Comparison of ENCODE assay signal across 22 mouse cellular contexts in the genomic region with DNA sequence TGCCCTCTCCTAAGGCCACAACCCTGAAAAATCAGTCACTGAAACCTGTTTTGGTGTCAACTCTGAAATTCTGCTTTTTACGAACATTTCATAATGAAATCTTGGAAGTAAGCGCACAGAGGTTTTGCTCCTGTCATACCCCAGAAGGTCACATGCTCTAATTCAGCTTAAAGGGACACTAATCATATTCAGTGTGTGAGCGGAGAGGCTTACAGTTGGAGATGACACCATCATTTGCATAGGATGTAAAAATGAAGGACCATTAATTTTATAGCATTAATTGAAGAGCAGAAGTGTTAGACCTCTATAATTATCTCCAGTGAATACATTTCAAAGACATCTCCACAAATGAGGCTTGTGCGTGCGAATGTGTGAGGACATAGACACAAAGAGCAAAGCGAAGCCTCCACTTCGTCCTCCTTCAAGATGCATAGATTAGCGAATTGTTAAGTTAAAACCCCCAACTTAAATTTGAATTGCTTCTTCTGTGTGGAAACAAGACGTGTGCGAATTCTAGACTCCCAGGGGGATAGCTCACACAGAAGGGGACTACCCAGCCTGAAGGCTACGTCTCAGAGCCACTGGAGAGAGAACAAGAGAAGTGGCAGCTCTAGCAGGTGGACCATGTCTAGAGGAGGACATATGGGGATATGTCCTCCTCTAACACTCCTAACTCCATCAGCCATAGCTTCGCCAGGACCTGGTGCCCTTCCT.
A peak's percentile ranks its signal among the peaks of the same experiment; 100 is the strongest.
DNase-seq lines count a peak whose midpoint lies in the region; ATAC-seq and TF ChIP-seq lines count a peak whose summit lies in the region.
"Had no signal": no experiment of that assay in that cellular context is flagged by ENCODE, and none has a peak within 500 bp of the region (broad histone marks: within the 10 kb centered on the region; RNA-seq: fewer than 3 reads in every experiment).

No protein-coding gene starts in this region.

- dilution Hi-C loops in CH12.LX (cut with MboI; ENCODE audit: extremely low pct_ligation_motif_present, extremely low pct_unique_long_range_greater_than_20kb, low sequenced_read_pairs) = no loop called here

- peak; percentile 53 for TF ChIP-seq EP300 in CH12.LX (IDR thresholded peaks at IDR 0.05; ENCODE audit: low read length)

- H3K4me2 ChIP-seq in midbrain, embryonic 11.5 days = no peak overlapping the region
- no peak overlapping the region for H3K4me2 ChIP-seq in midbrain, postnatal 0 days (ENCODE audit: low read depth, low read length, poor library complexity, severe bottlenecking)
- peak overlapping the region; percentile 99 for H3K4me2 ChIP-seq in CH12.LX (ENCODE audit: insufficient read depth, low read depth, poor library complexity, severe bottlenecking)
- H3K4me2 ChIP-seq in forebrain, embryonic 15.5 days (replicated peaks) = no peak overlapping the region
- H3K4me2 ChIP-seq: heart, embryonic 13.5 days; hindbrain, embryonic 12.5 days had no signal

- no peaks in the 10 kb centered on the region; the same call in 1 of the 2 replicates for H3K4me1 ChIP-seq in midbrain, embryonic 11.5 days (ENCODE audit: control insufficient read depth, insufficient read depth, low read length)
- H3K4me1 ChIP-seq in midbrain, postnatal 0 days (ENCODE audit: insufficient read depth, low read length) = no peaks in the 10 kb centered on the region
- peaks cover 0 to 28% of the 10 kb centered on the region in 2 experiments; a peak in 3 of 4 replicates for H3K4me1 ChIP-seq in CH12.LX (ENCODE audit: control insufficient read depth in 1 of 2, insufficient read depth in 2 of 2)
- no peaks in the 10 kb centered on the region; the same call in 1 of the 2 replicates for H3K4me1 ChIP-seq in forebrain, embryonic 15.5 days
- H3K4me1 ChIP-seq: heart, embryonic 13.5 days; hindbrain, embryonic 12.5 days had no signal

- no peaks in the 10 kb centered on the region for H3K36me3 ChIP-seq in midbrain, embryonic 11.5 days (ENCODE audit: control insufficient read depth, insufficient read depth, low read length)
- H3K36me3 ChIP-seq in midbrain, postnatal 0 days (ENCODE audit: insufficient read depth, low read length) = no peaks in the 10 kb centered on the region
- H3K36me3 ChIP-seq in CH12.LX (replicated peaks in 1 of 2; ENCODE audit: control insufficient read depth in 1 of 2, insufficient read depth in 1 of 2, low read length in 1 of 2) = no peaks in the 10 kb centered on the region
- H3K36me3 ChIP-seq in forebrain, embryonic 15.5 days = no peaks in the 10 kb centered on the region
- H3K36me3 ChIP-seq: embryonic facial prominence, embryonic 10.5 days; heart, embryonic 13.5 days; hindbrain, embryonic 12.5 days had no signal

- DNase-seq in midbrain, embryonic 11.5 days (ENCODE audit: low spot score, missing footprints) = peak; percentile 69
- no peak for DNase-seq in midbrain, postnatal 0 days (ENCODE audit: low spot score)
- peak; percentile 88 for DNase-seq in CH12.LX (ENCODE audit: extremely low read depth)
- DNase-seq in brain, embryonic 14.5 days (ENCODE audit: low read depth) = peak; percentile 57
- DNase-seq in heart, adult 11 months = no peak
- DNase-seq in kidney, postnatal 14 days = no peak
- no peak for DNase-seq in urinary bladder, postnatal 4 days (ENCODE audit: low spot score in 2 of 2)
- DNase-seq: adrenal gland, adult 8-10 months; adrenal gland, postnatal 36 days; cerebellum, adult 11-12 months; cerebellum, adult 9-10 months; cerebellum, postnatal 25 days; gastrocnemius, postnatal 14 days; heart, postnatal 36 days had no signal

- no peaks in the 10 kb centered on the region for H3K9me3 ChIP-seq in midbrain, embryonic 11.5 days (ENCODE audit: control insufficient read depth, low read length)
- H3K9me3 ChIP-seq in midbrain, postnatal 0 days (ENCODE audit: low read length) = no peaks in the 10 kb centered on the region
- no peaks in the 10 kb centered on the region for H3K9me3 ChIP-seq in CH12.LX (replicated peaks; ENCODE audit: low read length)
- H3K9me3 ChIP-seq in forebrain, embryonic 15.5 days = no peaks in the 10 kb centered on the region
- H3K9me3 ChIP-seq: embryonic facial prominence, embryonic 10.5 days; heart, embryonic 13.5 days; hindbrain, embryonic 12.5 days had no signal

- no peak overlapping the region for H3K27ac ChIP-seq in midbrain, embryonic 11.5 days (ENCODE audit: low read depth, low read length)
- no peak overlapping the region for H3K27ac ChIP-seq in midbrain, postnatal 0 days (ENCODE audit: low read depth, low read length)
- H3K27ac ChIP-seq in CH12.LX (ENCODE audit: insufficient read depth, low read depth) = no peak overlapping the region
- H3K27ac ChIP-seq in forebrain, embryonic 15.5 days (replicated peaks) = peak overlapping the region; percentile 39
- H3K27ac ChIP-seq: embryonic facial prominence, embryonic 10.5 days; heart, embryonic 13.5 days; hindbrain, embryonic 12.5 days had no signal

- in situ Hi-C loops in CH12.LX (cut with MboI; ENCODE audit: low pct_ligation_motif_present, low pct_unique_long_range_greater_than_20kb, low sequenced_read_pairs) = no loop called here

- H3K79me2 ChIP-seq in CH12.LX (replicated peaks; ENCODE audit: control insufficient read depth, extremely low read depth, insufficient read depth, poor library complexity, severe bottlenecking) = no peaks in the 10 kb centered on the region

- no peak for TF ChIP-seq RAD21 in CH12.LX (IDR thresholded peaks at IDR 0.05; ENCODE audit: low read depth, low read length)

- no peak overlapping the region for H3K9ac ChIP-seq in midbrain, embryonic 11.5 days (ENCODE audit: low read length)
- no peak overlapping the region for H3K9ac ChIP-seq in midbrain, postnatal 0 days (replicated peaks; ENCODE audit: low read length, poor library complexity, severe bottlenecking)
- H3K9ac ChIP-seq in CH12.LX (ENCODE audit: insufficient read depth, low read depth) = no peak overlapping the region
- no peak overlapping the region for H3K9ac ChIP-seq in forebrain, embryonic 15.5 days (replicated peaks)
- H3K9ac ChIP-seq: heart, embryonic 13.5 days; hindbrain, embryonic 12.5 days had no signal

- TF ChIP-seq CTCF in midbrain, postnatal 0 days (IDR thresholded peaks at IDR 0.05) = no peak
- TF ChIP-seq CTCF in CH12.LX (conservative IDR thresholded peaks at IDR 0.05 in 1 of 2, IDR thresholded peaks at IDR 0.05 in 1 of 2; ENCODE audit: low read depth in 2 of 2, low read length in 2 of 2) = no peak
- no peak for TF ChIP-seq CTCF in brain, embryonic 14.5 days (IDR thresholded peaks at IDR 0.05; ENCODE audit: borderline replicate concordance, extremely low read depth, insufficient read depth, insufficient read length)

- H3K4me3 ChIP-seq in midbrain, embryonic 11.5 days (ENCODE audit: low read depth, low read length) = no peak overlapping the region
- H3K4me3 ChIP-seq in midbrain, postnatal 0 days (ENCODE audit: low read depth, low read length) = no peak overlapping the region
- peak overlapping the region in 1 of 3 experiments; percentile 41 for H3K4me3 ChIP-seq in CH12.LX (replicated peaks in 1 of 3; ENCODE audit: low read depth in 2 of 3, low read length in 2 of 3, poor library complexity in 1 of 3)
- no peak overlapping the region for H3K4me3 ChIP-seq in forebrain, embryonic 15.5 days
- H3K4me3 ChIP-seq: embryonic facial prominence, embryonic 10.5 days; heart, embryonic 13.5 days; hindbrain, embryonic 12.5 days had no signal

- WGBS in midbrain, embryonic 11.5 days = 86% methylated on average over 12 of the region's 12 CpGs
- WGBS in midbrain, postnatal 0 days = 76% methylated on average over 12 of the region's 12 CpGs
- 50% methylated on average over 12 of the region's 12 CpGs for WGBS in forebrain, embryonic 15.5 days

- ATAC-seq in midbrain, embryonic 11.5 days (ENCODE audit: low FRiP score) = no peak
- ATAC-seq in midbrain, postnatal 0 days (ENCODE audit: low FRiP score) = no peak
- no peak for ATAC-seq in forebrain, embryonic 15.5 days (replicated peaks)
- ATAC-seq: hindbrain, embryonic 16.5 days; inflammation-experienced regulatory T-cells, adult 6 months; intestine, postnatal 0 days; Patski had no signal

- H3K27me3 ChIP-seq in midbrain, embryonic 11.5 days (ENCODE audit: control insufficient read depth, insufficient read depth, low read length) = no peaks in the 10 kb centered on the region
- no peaks in the 10 kb centered on the region for H3K27me3 ChIP-seq in midbrain, postnatal 0 days (ENCODE audit: insufficient read depth, low read length)
- peaks cover 27% of the 10 kb centered on the region for H3K27me3 ChIP-seq in CH12.LX (replicated peaks)
- no peaks in the 10 kb centered on the region for H3K27me3 ChIP-seq in forebrain, embryonic 15.5 days
- H3K27me3 ChIP-seq: hindbrain, embryonic 12.5 days; Patski had no signal

- no peak for TF ChIP-seq POLR2A in CH12.LX (IDR thresholded peaks at IDR 0.05; ENCODE audit: low read depth, low read length)
- TF ChIP-seq POLR2A in brain, embryonic 14.5 days (IDR thresholded peaks at IDR 0.05; ENCODE audit: borderline replicate concordance, extremely low read depth, insufficient read depth, insufficient read length, poor library complexity, severe bottlenecking) = no peak

TF ChIP-seq in CH12.LX, 34 proteins besides CTCF, POLR2A, EP300 and RAD21 (continues in another document):
- TF ChIP-seq ETS1 (conservative IDR thresholded peaks at IDR 0.05; ENCODE audit: low read depth, low read length) (peak; percentile 71), MAFK (IDR thresholded peaks at IDR 0.05; ENCODE audit: insufficient replicate concordance, low read length) (0 out of 2 replicates have a peak, but pooled peaks have one; percentile 35), ZMIZ1 (IDR thresholded peaks at IDR 0.05; ENCODE audit: low read depth, low read length) (no peak), MYC (IDR thresholded peaks at IDR 0.05; ENCODE audit: low read depth, low read length) (no peak), NELFE (IDR thresholded peaks at IDR 0.05; ENCODE audit: low read depth, low read length) (no peak), JUN (IDR thresholded peaks at IDR 0.05; ENCODE audit: insufficient read depth, low read depth, low read length) (no peak), RCOR1 (conservative IDR thresholded peaks at IDR 0.05; ENCODE audit: low read depth, low read length) (no peak), KAT2A (IDR thresholded peaks at IDR 0.05; ENCODE audit: insufficient replicate concordance, low read length) (no peak), CHD2 (IDR thresholded peaks at IDR 0.05; ENCODE audit: low read length) (no peak), GABPA (IDR thresholded peaks at IDR 0.05; ENCODE audit: insufficient replicate concordance, low read depth, low read length) (no peak), ZC3H11A (IDR thresholded peaks at IDR 0.05; ENCODE audit: low read depth, low read length) (no peak), E2F4 (IDR thresholded peaks at IDR 0.05; ENCODE audit: insufficient replicate concordance, low read depth, low read length) (no peak), IRF4 (IDR thresholded peaks at IDR 0.05; ENCODE audit: low read depth, low read length) (peak; percentile 41; the same call in 1 of the 2 replicates), BHLHE40 (IDR thresholded peaks at IDR 0.05; ENCODE audit: low read depth, low read length) (peak; percentile 82), ZNF384 (IDR thresholded peaks at IDR 0.05; ENCODE audit: low read depth, low read length) (no peak), PAX5 (IDR thresholded peaks at IDR 0.05; ENCODE audit: low read length) (no peak), MEF2A (IDR thresholded peaks at IDR 0.05; ENCODE audit: borderline replicate concordance, low read depth, low read length) (peak; percentile 48; the same call in 1 of the 2 replicates)

Comparison
In these comparisons a context has a peak if more than half of its experiments do, and no peak if none do; other contexts are left out.
1. DNase-seq: peak in midbrain, embryonic 11.5 days (single experiment), CH12.LX (single experiment) and brain, embryonic 14.5 days (single experiment); none in midbrain, postnatal 0 days (single experiment), heart, adult 11 months (single experiment), kidney, postnatal 14 days (single experiment) and urinary bladder, postnatal 4 days (0 of 2).